Mouse (Mus musculus): Measurements from ENCODE around the gene Nmnat3.

DNA sequence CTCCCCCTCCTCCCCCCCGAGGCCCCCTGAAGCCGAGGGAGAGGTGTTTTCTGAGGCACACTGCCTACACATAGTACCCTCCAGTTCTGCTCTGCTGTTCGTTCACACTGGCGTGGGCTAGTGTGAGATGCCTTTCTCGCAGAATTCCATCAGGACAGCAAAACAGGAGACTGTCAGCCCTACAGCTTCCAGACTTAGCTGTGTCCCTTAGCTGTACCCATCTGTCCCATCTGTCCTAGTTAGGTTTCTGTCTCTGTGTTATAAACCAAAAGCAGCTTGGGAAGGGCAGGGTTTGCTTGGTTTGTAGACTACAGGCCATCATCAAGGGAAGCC lies 101.4 kb downstream of the Nmnat3 start:
- TF ChIP-seq CTCF (IDR thresholded peaks at IDR 0.05; ENCODE audit: low read depth) = no peak
- no peak for TF ChIP-seq EP300 (optimal IDR thresholded peaks at IDR 0.05)

Data from stomach, postnatal 0 days (tissue).